Mouse (Mus musculus) heart, adult 2 months (tissue): ENCODE data around the gene Nrp2. TPM values are rescaled to one million over a fixed set of nuclear protein-coding genes. Genes with fewer than 3 reads are reported as not detected.

ENCODE experiments used
- DNase-seq, 2 experiments: peaks; one replicate each; pipeline ENCODE4 v3.0.0; 2021
- H3K27ac ChIP-seq: fragments of 200-600 bp; 2 replicates; pipeline ENCODE4 v1.8.1; 2022
- H3K27me3 ChIP-seq: fragments of 200-500 bp; 2 replicates; pipeline ENCODE4 v1.6.1; 2012; ENCODE audit warnings: mild to moderate bottlenecking, low read length, inconsistent platforms, mixed read lengths; ENCODE audit not compliant: control insufficient read depth, insufficient read depth
- H3K36me3 ChIP-seq: fragments of 200-500 bp; 2 replicates; pipeline ENCODE4 v1.6.1; 2012; ENCODE audit warnings: low read length, inconsistent platforms; ENCODE audit not compliant: control insufficient read depth, insufficient read depth
- H3K4me1 ChIP-seq: fragments of 200-500 bp; 2 replicates; pipeline ENCODE4 v1.6.1; 2011; ENCODE audit warnings: low read length; ENCODE audit not compliant: control insufficient read depth, insufficient read depth
- H3K4me3 ChIP-seq: fragments of 200-600 bp; 2 replicates; pipeline ENCODE4 v1.8.1; 2022
- H3K79me2 ChIP-seq: fragments of 200-500 bp; replicated peaks from 2 replicates; pipeline ENCODE4 v1.6.1; 2012; ENCODE audit warnings: mild to moderate bottlenecking, inconsistent platforms, low read length, moderate library complexity, mixed read lengths; ENCODE audit not compliant: control insufficient read depth, insufficient read depth
- H3K9ac ChIP-seq: fragments of 200-500 bp; 2 replicates; pipeline ENCODE4 v1.6.1; 2012; ENCODE audit warnings: low read depth, mild to moderate bottlenecking, control low read depth, inconsistent platforms, low read length, mixed read lengths
- CTCF ChIP-seq: fragments of 200-600 bp; IDR thresholded peaks from 2 replicates; pipeline ENCODE4 v1.8.1; 2022; ENCODE audit warnings: antibody characterized with exemption, mild to moderate bottlenecking, moderate library complexity
- EP300 ChIP-seq: fragments of 200-500 bp; IDR thresholded peaks from 2 replicates; pipeline ENCODE4 v1.6.1; 2011; ENCODE audit warnings: low read depth, low read length, control low read depth; ENCODE audit not compliant: insufficient read depth
- POLR2A ChIP-seq: fragments of 200-500 bp; IDR thresholded peaks from 2 replicates; pipeline ENCODE4 v1.6.1; 2011; ENCODE audit warnings: mild to moderate bottlenecking, low read depth, low read length, control low read depth; ENCODE audit not compliant: insufficient read depth
- WGBS: fragments of 180-500 bp; shearing (Covaris S2); methylation state at CpG from one replicate; pipeline ENCODE4 v1.1.7; 2018; 5-methylcytosine and 5-hydroxymethylcytosine counted together
- intact Hi-C: fragments of 180-260 bp; cut with DNase I; formaldehyde crosslinking; loops from one replicate; pipeline ENCODE4 v1.15.1; 2025
- polyA plus RNA-seq: library from polyadenylated mRNA; depleted of rRNA; stranded (reverse); fragments of >200 nt; gene quantifications from 2 replicates; pipeline ENCODE4 v1.2.3, GENCODE M21; 2012
- total RNA-seq, 2 experiments: library from RNA; stranded (reverse); gene quantifications; 2 replicates each; pipeline ENCODE4 v1.2.3; 2021

Nrp2 gene
- total and polyA plus RNA-seq, 3 experiments: 15.6 to 29.6 (median 20.7) TPM

GRCm38 (mm10) chr1:62799427-62799826 is 96.3 kb downstream of the Nrp2 start:
- Histone ChIP-seq H3K79me2 (no peaks in the 10 kb centered on the region), H3K27me3 (peaks cover 1% of the 10 kb centered on the region; the same call in 1 of the 2 replicates), H3K9ac (no peak overlapping the region), H3K36me3 (no peaks in the 10 kb centered on the region), H3K4me3 (no peak overlapping the region), H3K4me1 (no peaks in the 10 kb centered on the region), H3K27ac (no peak overlapping the region)
- no peak for DNase-seq
- TF ChIP-seq CTCF (no peak), POLR2A (no peak), EP300 (no peak)
- intact Hi-C loops: no loop called here
- 58% methylated on average over 4 of the region's 4 CpGs for WGBS

GRCm38 (mm10) chr1:62800351-62800750 is 97.3 kb downstream of the Nrp2 start:
- Histone ChIP-seq H3K9ac (no peak overlapping the region), H3K36me3 (no peaks in the 10 kb centered on the region), H3K27me3 (peaks cover 1% of the 10 kb centered on the region; the same call in 1 of the 2 replicates), H3K79me2 (no peaks in the 10 kb centered on the region), H3K4me3 (no peak overlapping the region), H3K4me1 (no peaks in the 10 kb centered on the region), H3K27ac (no peak overlapping the region)
- WGBS: 83% methylated on average over 5 of the region's 5 CpGs
- intact Hi-C loops: no loop called here
- no peak for TF ChIP-seq CTCF
- TF ChIP-seq EP300: no peak
- TF ChIP-seq POLR2A: no peak
- DNase-seq: no peak

- TF ChIP-seq POLR2A (no peak), CTCF (no peak), EP300 (no peak)
- Histone ChIP-seq H3K4me3 (no peak overlapping the region), H3K27ac (no peak overlapping the region), H3K9ac (no peak overlapping the region), H3K27me3 (no peaks in the 10 kb centered on the region), H3K79me2 (no peaks in the 10 kb centered on the region), H3K4me1 (no peaks in the 10 kb centered on the region), H3K36me3 (no peaks in the 10 kb centered on the region)
- WGBS: 80% methylated on average over 4 of the region's 4 CpGs
- intact Hi-C loops: no loop called here
- no peak for DNase-seq
Observed at GRCm38 (mm10) chr1:62801429-62801828, 98.3 kb downstream of the Nrp2 start.

GRCm38 (mm10) chr1:62801842-62802241 is 98.8 kb downstream of the Nrp2 start:
- WGBS: 81% methylated on average over 3 of the region's 3 CpGs
- H3K4me1 ChIP-seq: no peaks in the 10 kb centered on the region
- no peaks in the 10 kb centered on the region for H3K79me2 ChIP-seq
- no peak for DNase-seq
- H3K36me3 ChIP-seq: no peaks in the 10 kb centered on the region
- no peak overlapping the region for H3K4me3 ChIP-seq
- H3K9ac ChIP-seq: no peak overlapping the region
- H3K27ac ChIP-seq: no peak overlapping the region
- TF ChIP-seq EP300 (no peak), POLR2A (no peak), CTCF (no peak)
- H3K27me3 ChIP-seq: no peaks in the 10 kb centered on the region
- intact Hi-C loops: no loop called here

GRCm38 (mm10) chr1:62803544-62803943 is 100.5 kb downstream of the Nrp2 start:
- no peak for TF ChIP-seq POLR2A
- TF ChIP-seq EP300: no peak
- no peak for TF ChIP-seq CTCF
- no peak overlapping the region for H3K9ac ChIP-seq
- no peaks in the 10 kb centered on the region for H3K36me3 ChIP-seq
- H3K4me1 ChIP-seq: no peaks in the 10 kb centered on the region; the same call in 1 of the 2 replicates
- H3K79me2 ChIP-seq: no peaks in the 10 kb centered on the region
- no peak for DNase-seq
- H3K27me3 ChIP-seq: no peaks in the 10 kb centered on the region
- WGBS: 38% methylated on average over 1 of the region's 1 CpGs
- intact Hi-C loops: no loop called here
- no peak overlapping the region for H3K4me3 ChIP-seq
- no peak overlapping the region for H3K27ac ChIP-seq

- Histone ChIP-seq H3K4me1 (no peaks in the 10 kb centered on the region; the same call in 1 of the 2 replicates), H3K27me3 (no peaks in the 10 kb centered on the region), H3K79me2 (no peaks in the 10 kb centered on the region), H3K27ac (no peak overlapping the region), H3K9ac (no peak overlapping the region), H3K4me3 (no peak overlapping the region), H3K36me3 (no peaks in the 10 kb centered on the region)
- 19% methylated on average over 1 of the region's 1 CpGs for WGBS
- TF ChIP-seq CTCF (no peak), EP300 (no peak), POLR2A (no peak)
- intact Hi-C loops: no loop called here
- DNase-seq: no peak
Observed at GRCm38 (mm10) chr1:62806014-62806413, 102.9 kb downstream of the Nrp2 start.
